Mouse (Mus musculus) spleen, postnatal 4 days (tissue): ENCODE data around the gene Rack1.
"Not testable (repeated sequence)": the region's sequence is repeated elsewhere in the genome, so short reads cannot be mapped to it uniquely, and the experiment has no call there.

Experiments
- DNase-seq, 2 experiments: peaks; one replicate each; pipeline ENCODE4 v3.0.0; 2022; ENCODE audit warnings: low spot score in 2 of 2

Rack1 gene

GRCm38 (mm10) chr11:48799921-48800701 lies at the start of gene Rack1:
Gene Rack1 (plus strand): TSS chr11:48800332.
- peak; percentile 84 to 92 for DNase-seq

GRCm38 (mm10) chr11:48750428-48750827 lies 49.7 kb upstream of the Rack1 start:
- DNase-seq: no peak

GRCm38 (mm10) chr11:48753534-48753933 lies 46.6 kb upstream of the Rack1 start:
- DNase-seq: not testable (repeated sequence)

GRCm38 (mm10) chr11:48759021-48759420 lies 41.1 kb upstream of the Rack1 start:
- DNase-seq: no peak

GRCm38 (mm10) chr11:48764119-48764518 lies 36.0 kb upstream of the Rack1 start:
- DNase-seq: no peak

GRCm38 (mm10) chr11:48767195-48767876 lies 32.8 kb upstream of the Rack1 start:
- DNase-seq: no peak

GRCm38 (mm10) chr11:48771691-48772090 lies 28.4 kb upstream of the Rack1 start:
- no peak for DNase-seq

- peak in 1 of 2 experiments; percentile 72 for DNase-seq
Observed at GRCm38 (mm10) chr11:48774443-48775298, 25.5 kb upstream of the Rack1 start.

- peak in 1 of 2 experiments; percentile 59 for DNase-seq
Observed at GRCm38 (mm10) chr11:48775483-48775882, 24.6 kb upstream of the Rack1 start.

- DNase-seq: peak; percentile 47 to 70
Observed at GRCm38 (mm10) chr11:48776664-48777063, 23.5 kb upstream of the Rack1 start.

- no peak for DNase-seq
Observed at GRCm38 (mm10) chr11:48777303-48777702, 22.8 kb upstream of the Rack1 start.

GRCm38 (mm10) chr11:48779450-48779849 lies 20.7 kb upstream of the Rack1 start:
- peak in 1 of 2 experiments; percentile 73 for DNase-seq

- DNase-seq: no peak
Observed at GRCm38 (mm10) chr11:48782243-48782642, 17.9 kb upstream of the Rack1 start.

GRCm38 (mm10) chr11:48787455-48788211 lies 12.5 kb upstream of the Rack1 start:
- peak; percentile 62 to 74 for DNase-seq

- DNase-seq: peak; percentile 70 to 85
Observed at GRCm38 (mm10) chr11:48788311-48789089, 11.6 kb upstream of the Rack1 start.

- no peak for DNase-seq
Observed at GRCm38 (mm10) chr11:48789215-48789614, 10.9 kb upstream of the Rack1 start.

- DNase-seq: peak; percentile 81 to 93
Observed at GRCm38 (mm10) chr11:48789973-48790823, 9.9 kb upstream of the Rack1 start.

- no peak for DNase-seq
Observed at GRCm38 (mm10) chr11:48790946-48791345, 9.2 kb upstream of the Rack1 start.

- not testable (repeated sequence) for DNase-seq
Observed at GRCm38 (mm10) chr11:48791894-48792293, 8.2 kb upstream of the Rack1 start.

- no peak for DNase-seq
Observed at GRCm38 (mm10) chr11:48793184-48793583, 6.9 kb upstream of the Rack1 start.
